Mouse (Mus musculus): ENCODE data around the gene Arhgap33. TPM values are rescaled to one million over a fixed set of nuclear protein-coding genes. Genes with fewer than 3 reads are reported as not detected.

Arhgap33 gene
- total RNA-seq, 2 experiments from 2014 or later, result 0.31 to 0.47 TPM

DNA sequence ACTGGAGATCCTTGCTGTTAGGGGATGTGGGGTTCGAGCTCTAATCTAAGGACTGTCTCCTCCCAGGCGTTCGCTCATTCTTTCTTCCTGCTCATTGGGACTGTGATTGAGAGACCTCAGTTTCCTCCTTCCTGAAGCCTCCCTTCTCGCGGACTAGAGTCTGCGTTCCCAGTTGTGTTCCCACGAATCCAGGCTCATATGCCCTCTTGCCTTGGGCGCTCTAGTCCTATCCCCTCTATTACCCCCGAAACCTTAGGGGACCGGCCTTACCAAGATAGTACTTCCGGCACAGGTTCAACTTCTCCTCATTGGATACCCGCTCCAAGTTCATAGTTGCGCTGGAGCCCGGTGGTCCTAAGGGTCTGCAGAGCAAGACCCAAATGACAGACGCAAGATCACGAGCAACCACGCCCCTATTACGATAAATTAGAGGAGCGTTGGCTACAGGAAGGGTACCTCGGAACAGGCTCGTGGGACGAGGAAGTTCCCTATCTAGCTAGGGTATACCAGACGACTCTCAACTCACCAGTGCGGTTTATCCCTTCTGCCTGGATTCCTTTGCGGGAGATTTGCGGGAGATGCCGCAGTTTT is 27.8 kb upstream of the Arhgap33 start:
- TF ChIP-seq CTCF (IDR thresholded peaks at IDR 0.05), result no peak
- intact Hi-C loops (cut with DNase I), result no loop called here
- Histone ChIP-seq H3K4me3 (peak overlapping the region; percentile 89), H3K27ac (peak overlapping the region; percentile 99)
- DNase-seq, result no peak

DNA sequence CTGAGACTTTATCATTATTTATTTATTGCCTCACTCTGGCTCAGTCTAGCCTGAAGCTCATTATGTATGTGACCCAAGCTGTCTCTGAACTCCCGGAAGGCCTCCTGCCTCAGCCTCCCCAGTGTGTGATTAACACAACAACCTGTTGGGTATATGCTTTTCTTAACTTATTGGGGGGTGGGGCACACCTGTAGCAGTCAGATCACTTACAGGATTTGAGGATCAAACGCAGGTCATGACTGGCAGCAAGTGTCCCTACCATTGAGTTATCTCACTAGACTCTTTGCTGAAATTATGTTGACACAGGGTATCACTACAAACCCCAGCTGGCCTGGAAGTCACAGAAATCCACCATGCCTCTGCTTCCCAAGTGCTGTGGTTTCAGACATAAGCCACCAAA is 25.4 kb upstream of the Arhgap33 start:
- H3K4me3 ChIP-seq, result peak overlapping the region; percentile 69
- no peak for DNase-seq
- peak overlapping the region; percentile 90 for H3K27ac ChIP-seq
- TF ChIP-seq CTCF (IDR thresholded peaks at IDR 0.05), result no peak
- intact Hi-C loops (cut with DNase I), result no loop called here

DNA sequence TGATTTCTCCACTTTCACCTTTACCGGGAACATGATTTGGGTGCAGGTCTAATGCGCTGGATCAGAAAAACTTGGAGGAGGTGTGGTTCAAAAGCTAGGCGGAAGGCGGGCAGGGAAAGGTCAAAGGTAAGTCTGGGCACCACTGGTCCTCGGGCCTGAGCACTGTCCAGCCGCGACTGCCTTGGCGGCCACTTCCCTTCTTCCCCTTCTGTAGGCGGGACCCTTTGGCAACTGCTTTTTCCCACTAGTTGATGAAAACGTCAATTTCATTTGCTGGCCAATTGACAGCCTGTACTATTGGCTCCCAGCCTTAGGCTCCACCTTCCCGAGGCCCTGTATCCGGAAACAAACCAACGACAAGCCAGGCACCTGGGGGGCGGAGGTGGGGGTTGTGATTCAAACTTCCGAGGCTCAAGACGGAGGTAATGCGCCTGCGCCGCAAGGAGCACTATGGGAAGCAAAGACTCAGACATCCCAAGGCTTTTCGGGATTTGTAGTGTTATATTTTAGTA is 24.6 kb upstream of the Arhgap33 start, which contains the start of gene Lin37:
TSS of gene Lin37 (minus strand) at position 396 of the 512 bp plus-strand sequence.
- intact Hi-C loops (cut with DNase I), result no loop called here
- peak; percentile 98 for DNase-seq
- no peak for TF ChIP-seq CTCF (IDR thresholded peaks at IDR 0.05)
- Histone ChIP-seq H3K4me3 (peak within 1 kb of the TSS; percentile 69), H3K27ac (peak within 1 kb of the TSS; percentile 90)

DNA sequence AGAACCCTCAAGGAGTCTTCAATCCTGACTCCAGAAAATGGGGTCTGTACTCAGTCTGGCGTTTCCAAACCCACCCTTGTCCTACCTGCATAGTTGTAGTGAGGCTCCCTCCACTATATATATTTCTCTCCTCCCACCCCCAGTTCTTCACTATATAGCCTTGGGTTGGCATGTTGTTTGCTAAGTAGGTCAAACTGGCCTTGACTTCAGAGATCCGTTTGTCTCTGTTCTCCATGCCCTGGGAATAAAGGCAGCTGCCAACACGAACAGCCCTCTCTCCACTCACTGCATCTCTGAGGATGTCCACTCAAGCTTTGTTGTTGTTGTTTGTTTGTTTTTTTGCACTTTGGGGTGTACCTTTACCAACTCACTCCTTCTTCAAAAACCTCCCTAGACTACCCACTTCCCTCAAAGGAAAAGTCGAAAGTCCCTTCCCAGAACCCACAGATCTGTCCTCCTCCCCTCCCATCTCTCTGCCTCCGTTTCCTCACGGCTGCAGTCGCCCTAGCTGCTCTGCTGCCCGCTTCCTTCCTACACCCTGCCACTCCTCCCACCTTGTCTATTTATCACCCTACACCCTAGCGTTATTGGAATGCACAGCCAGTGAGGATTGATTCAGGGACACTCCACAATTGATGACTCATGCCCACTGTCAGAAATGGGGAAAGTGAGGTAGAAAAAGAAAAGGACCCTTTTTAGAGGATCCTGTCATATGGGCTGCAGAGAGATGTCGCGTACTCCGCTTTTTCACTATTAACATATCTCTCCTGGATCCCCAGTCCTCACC is 24.0 kb upstream of the Arhgap33 start:
- no peak for DNase-seq
- H3K27ac ChIP-seq, result peak overlapping the region; percentile 90
- no peak for TF ChIP-seq CTCF (IDR thresholded peaks at IDR 0.05)
- intact Hi-C loops (cut with DNase I), result no loop called here
- H3K4me3 ChIP-seq, result peak overlapping the region; percentile 69

DNA sequence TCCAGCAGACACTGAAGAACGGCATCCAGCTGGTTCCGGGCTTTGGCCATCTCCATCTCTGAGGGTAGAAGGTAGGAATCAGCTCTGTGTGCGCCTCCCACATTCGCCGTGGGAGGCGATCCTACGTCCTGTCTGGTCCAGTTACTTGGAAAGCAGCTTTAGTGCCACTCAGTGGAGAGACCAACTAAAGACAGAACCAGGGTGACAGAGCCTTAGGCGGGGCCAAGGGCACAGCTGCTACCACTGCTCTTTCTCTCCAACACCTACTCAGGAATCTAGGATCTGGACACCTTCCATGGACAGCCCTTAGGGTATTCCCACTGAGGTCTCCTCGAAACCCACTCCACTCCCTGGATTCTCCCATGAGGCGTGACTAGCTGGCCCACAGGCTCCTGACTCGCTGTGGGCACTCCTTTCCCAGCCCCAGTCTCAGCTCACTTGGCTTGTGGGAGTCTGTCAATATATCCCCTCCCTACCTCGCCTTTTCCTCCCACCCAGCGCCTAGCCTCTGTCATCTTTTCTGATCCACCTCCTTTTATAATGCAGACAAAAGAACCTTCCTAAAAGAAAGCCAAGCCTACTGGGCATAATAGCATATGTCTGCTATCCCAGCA is 23.1 kb upstream of the Arhgap33 start:
- H3K4me3 ChIP-seq, result peak overlapping the region; percentile 69; the same call in 1 of the 2 replicates
- intact Hi-C loops (cut with DNase I), result no loop called here
- TF ChIP-seq CTCF (IDR thresholded peaks at IDR 0.05), result no peak
- no peak for DNase-seq
- H3K27ac ChIP-seq, result peak overlapping the region; percentile 90; the same call in 1 of the 2 replicates

DNA sequence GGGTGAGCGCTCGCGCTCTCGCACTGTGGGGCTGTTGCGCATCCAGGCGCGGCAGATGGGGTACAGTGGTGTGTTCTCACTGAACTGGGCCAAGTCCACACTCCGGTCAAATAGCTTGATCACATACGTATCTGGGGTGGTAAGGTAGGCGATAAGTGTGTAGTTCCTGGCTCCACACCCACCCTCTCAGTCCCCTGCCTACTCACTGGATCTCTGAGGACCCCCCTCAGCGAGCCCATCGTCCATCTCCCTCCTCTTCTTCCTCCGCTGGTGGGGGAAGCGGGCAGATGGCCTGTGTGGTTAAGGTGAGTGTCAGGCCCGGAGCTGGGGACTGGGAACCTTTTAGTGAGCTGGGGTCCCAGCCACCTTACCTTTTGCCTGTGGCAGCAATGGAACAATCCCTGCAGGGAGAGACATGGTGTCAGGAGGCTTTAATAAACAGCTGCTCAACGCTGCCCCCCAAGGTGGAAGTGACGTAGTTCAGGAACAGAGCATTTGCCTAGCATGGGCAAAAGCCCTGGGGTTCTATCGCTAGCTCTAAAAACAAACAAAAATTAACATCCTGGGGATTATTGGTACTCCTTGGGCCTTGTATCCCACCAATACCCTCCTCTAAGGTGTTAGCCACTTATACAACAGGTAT is 22.2 kb upstream of the Arhgap33 start:
- H3K4me3 ChIP-seq, result no peak overlapping the region
- peak overlapping the region; percentile 21; the same call in 1 of the 2 replicates for H3K27ac ChIP-seq
- DNase-seq, result no peak
- intact Hi-C loops (cut with DNase I), result no loop called here
- peak; percentile 26; the same call in 1 of the 2 replicates for TF ChIP-seq CTCF (IDR thresholded peaks at IDR 0.05)

DNA sequence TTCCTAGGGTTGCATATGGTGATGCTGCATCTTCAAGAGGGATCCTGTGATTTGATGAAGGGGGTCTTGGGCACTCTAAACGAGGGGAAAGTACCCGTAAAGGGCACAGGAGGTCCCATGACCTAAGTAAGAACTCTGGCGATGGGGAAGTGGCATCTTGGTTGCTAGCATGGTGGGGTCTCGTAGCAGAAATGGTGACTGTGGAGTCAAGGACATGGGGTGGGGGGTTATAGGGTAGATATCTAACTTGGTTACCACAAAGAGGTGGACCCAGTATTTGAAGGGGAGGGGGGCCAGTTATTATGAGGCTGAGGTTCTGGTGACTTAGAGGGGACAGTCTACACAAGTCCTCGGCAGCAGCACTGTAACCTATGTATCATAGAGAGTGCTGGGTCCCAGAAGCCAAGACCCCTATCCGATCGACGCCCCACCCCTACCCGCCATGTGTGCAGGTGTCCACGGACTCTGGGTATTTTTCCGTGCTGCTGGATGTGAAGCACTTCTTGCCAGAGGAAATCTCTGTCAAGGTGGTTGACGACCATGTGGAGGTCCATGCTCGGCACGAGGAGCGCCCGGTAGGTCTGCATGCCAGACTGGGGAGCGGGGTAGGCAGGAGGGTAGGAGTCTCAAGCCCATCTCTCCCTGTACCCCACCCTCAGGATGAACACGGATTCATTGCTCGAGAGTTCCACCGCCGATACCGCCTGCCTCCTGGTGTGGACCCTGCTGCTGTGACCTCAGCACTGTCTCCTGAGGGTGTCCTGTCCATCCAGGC is 19.1 kb upstream of the Arhgap33 start:
- H3K27ac ChIP-seq, result peak overlapping the region; percentile 98
- intact Hi-C loops (cut with DNase I), result loop anchor here (2.0 kb wide), 1 partner anchor 35 kb away; the partner anchor contains the start of gene Kmt2b
- TF ChIP-seq CTCF (IDR thresholded peaks at IDR 0.05), result no peak
- DNase-seq, result no peak
- H3K4me3 ChIP-seq, result peak overlapping the region; percentile 78

DNA sequence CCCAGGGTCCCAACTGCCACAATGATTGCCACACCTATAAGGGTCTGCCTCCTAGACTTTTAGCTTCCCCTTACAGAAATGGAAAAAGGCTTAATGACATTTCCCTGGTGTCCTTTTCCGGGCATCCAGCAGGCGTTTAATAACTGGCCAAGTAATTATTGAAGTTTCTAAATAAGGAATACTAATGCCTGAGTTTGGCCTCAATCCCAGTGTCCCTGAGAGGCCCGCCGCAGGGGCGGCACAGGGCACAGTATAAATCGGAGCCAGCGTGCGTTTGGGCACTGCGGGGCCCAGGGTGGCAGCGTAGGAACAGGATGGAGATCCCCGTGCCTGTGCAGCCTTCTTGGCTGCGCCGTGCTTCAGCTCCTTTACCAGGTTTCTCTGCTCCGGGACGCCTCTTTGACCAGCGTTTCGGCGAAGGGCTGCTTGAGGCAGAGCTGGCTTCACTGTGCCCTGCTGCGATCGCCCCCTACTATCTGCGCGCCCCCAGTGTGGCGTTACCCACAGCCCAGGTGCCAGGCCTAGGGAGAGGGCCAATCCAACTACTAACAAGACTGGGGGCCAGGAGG is 18.2 kb upstream of the Arhgap33 start:
- peak overlapping the region; percentile 78 for H3K4me3 ChIP-seq
- intact Hi-C loops (cut with DNase I), result no loop called here
- DNase-seq, result peak; percentile 85
- TF ChIP-seq CTCF (IDR thresholded peaks at IDR 0.05), result no peak
- peak overlapping the region; percentile 98 for H3K27ac ChIP-seq

DNA sequence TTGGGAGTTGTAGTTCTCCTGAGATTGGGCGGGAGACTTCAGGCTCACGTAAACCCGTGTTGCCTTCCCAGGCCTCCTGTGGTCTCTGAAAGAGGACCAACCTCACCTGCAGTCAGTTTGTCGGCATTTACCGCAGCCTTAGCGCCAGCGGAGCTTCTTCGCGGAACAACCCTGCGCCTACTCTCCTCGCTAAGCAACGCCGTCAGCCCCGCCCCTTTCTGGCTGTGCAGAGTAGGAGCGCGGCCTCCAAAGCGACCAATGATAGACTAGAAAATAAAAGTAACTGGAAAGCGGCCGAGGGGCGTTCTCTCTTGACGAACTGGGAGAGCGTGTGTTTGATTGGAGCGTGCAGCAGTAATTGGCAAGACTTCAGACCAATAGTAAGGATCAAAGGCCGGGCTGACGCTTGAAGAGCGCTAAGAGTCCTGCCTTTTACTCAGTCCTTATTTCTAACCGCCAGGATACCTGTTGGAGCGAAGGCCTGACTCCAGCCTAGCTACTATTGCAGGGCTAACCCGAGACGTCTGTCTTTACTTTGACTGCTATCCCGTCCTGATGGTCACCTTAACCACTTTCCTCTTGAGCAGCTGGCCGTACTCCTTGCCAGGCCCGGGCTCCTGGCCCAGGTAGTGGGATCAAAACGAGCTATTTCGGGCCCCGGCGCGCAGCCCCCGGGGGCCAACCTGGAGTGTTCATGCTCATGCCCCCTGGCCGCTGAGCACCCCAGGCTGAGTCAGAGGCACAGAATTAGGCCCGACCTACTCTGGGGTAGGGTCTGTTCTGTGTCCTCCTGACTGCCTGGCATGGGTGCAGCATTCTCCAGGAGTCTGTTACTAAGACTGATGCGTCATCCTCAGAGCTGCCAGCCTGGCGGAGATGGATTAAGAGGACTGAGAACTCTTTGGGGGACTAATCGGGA is 17.5 kb upstream of the Arhgap33 start, which contains the start of the genes Hspb6 and Proser3:
TSS of gene Hspb6 (plus strand) at position 77 of the 919 bp plus-strand sequence.
TSS of gene Proser3 (minus strand) at position 198 of the 919 bp plus-strand sequence.
- H3K4me3 ChIP-seq, result peak within 1 kb of the TSS; percentile 78
- intact Hi-C loops (cut with DNase I), result no loop called here
- TF ChIP-seq CTCF (IDR thresholded peaks at IDR 0.05), result no peak
- peak; percentile 98 for DNase-seq
- peak within 1 kb of the TSS; percentile 98 for H3K27ac ChIP-seq

DNA sequence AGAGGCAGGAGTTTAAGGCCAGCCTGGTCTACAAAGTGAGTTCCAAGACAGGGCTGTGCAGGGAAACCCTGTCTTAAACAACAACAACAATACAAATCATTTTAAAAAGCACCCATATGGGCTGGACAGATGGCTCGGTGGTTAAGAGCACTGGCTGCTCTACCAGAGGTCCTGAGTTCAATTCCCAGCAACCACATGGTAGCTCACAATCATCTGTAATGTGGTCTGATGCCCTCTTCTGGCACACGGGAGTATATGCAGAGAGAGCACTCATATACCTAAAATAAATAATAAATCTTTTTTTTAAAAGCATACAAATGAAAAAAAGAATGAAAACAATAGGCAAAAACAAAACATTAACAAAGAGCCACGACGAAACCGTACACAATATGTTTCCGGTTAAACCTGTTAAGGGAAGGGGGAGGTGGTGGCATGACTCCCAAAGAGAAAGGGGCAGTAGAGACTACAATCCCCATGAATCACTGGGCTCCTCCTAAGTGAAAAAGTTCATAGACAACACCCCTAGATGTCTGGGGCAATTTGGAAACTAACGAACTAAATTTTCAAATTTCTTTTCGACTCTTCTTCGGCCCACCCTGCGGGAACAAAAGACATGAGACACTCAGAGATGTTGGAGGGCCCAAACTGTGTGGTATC is 16.7 kb upstream of the Arhgap33 start:
- Histone ChIP-seq H3K4me3 (peak overlapping the region; percentile 78), H3K27ac (peak overlapping the region; percentile 98)
- intact Hi-C loops (cut with DNase I), result no loop called here
- peak; percentile 68 for TF ChIP-seq CTCF (IDR thresholded peaks at IDR 0.05)
- peak; percentile 56 for DNase-seq

All from gastrocnemius, adult 2 months (tissue).